Mouse (Mus musculus) heart, postnatal 0 days (tissue): ENCODE measurements around the gene Tpm1.

ENCODE experiments used
- CTCF ChIP-seq: IDR thresholded peaks from 2 replicates; pipeline ENCODE4 v1.5.1; 2016; ENCODE audit warnings: antibody characterized with exemption, control low read depth, low read depth
- EP300 ChIP-seq: IDR thresholded peaks from 2 replicates; pipeline ENCODE4 v1.6.1; 2016; ENCODE audit warnings: antibody characterized with exemption, low read depth

- TF ChIP-seq EP300 (no peak), CTCF (no peak)
Measured at GRCm38 (mm10) chr9:66975239-66975645, 74.0 kb downstream of the Tpm1 start, which contains the start of gene Lactb.
